Mouse (Mus musculus): ENCODE measurements around the gene Mug2.
"Not testable (repeated sequence)": the region's sequence is repeated elsewhere in the genome, so short reads cannot be mapped to it uniquely, and the experiment has no call there.

Gene Mug2

GRCm38 (mm10) chr6:122006461-122006860, at the start of gene Mug2:
TSS of gene Mug2 (plus strand) at chr6:122006761.
- in situ Hi-C loops (cut with MboI, MseI), result not testable (repeated sequence)

GRCm38 (mm10) chr6:121957803-121958349, 48.7 kb upstream of the Mug2 start:
- in situ Hi-C loops (cut with MboI, MseI), result not testable (repeated sequence)

GRCm38 (mm10) chr6:121975701-121976100, 30.9 kb upstream of the Mug2 start:
- in situ Hi-C loops (cut with MboI, MseI), result no loop called here

- in situ Hi-C loops (cut with MboI, MseI), result no loop called here
These were observed 94.3 kb downstream of the Mug2 start for GRCm38 (mm10) chr6:122100904-122101303.

GRCm38 (mm10) chr6:122101671-122102070, 95.1 kb downstream of the Mug2 start:
- in situ Hi-C loops (cut with MboI, MseI), result no loop called here

GRCm38 (mm10) chr6:122116963-122117362, 110.4 kb downstream of the Mug2 start:
- in situ Hi-C loops (cut with MboI, MseI), result no loop called here

GRCm38 (mm10) chr6:122129521-122129920, 123.0 kb downstream of the Mug2 start:
- in situ Hi-C loops (cut with MboI, MseI), result no loop called here
